13 mouse cellular contexts compared by ENCODE assay signal in genomic region chr1:54958525-54958924, GRCm38 (mm10). TPM values are rescaled to one million over a fixed set of nuclear protein-coding genes. Genes with fewer than 3 reads are reported as not detected.
DNase-seq lines count a peak whose midpoint lies in the region; ATAC-seq and TF ChIP-seq lines count a peak whose summit lies in the region.
"Had no signal": no experiment of that assay in that cellular context is flagged by ENCODE, and none has a peak within 500 bp of the region (broad histone marks: within the 10 kb centered on the region; RNA-seq: fewer than 3 reads in every experiment).

No protein-coding gene starts in this region.

- H3K4me1 ChIP-seq in liver, embryonic 14.5 days (replicated peaks; ENCODE audit: control insufficient read depth in 2 of 2, insufficient read depth in 2 of 2, low read length in 1 of 2), result no peaks in the 10 kb centered on the region
- H3K4me1 ChIP-seq in limb, embryonic 10.5 days, result peaks cover 19% of the 10 kb centered on the region

- ATAC-seq in liver, embryonic 14.5 days (ENCODE audit: insufficient read depth), result no peak
- ATAC-seq: intestine, embryonic 16.5 days had no signal

- no peak for TF ChIP-seq POLR2A in brain, embryonic 14.5 days (IDR thresholded peaks at IDR 0.05; ENCODE audit: borderline replicate concordance, extremely low read depth, insufficient read depth, insufficient read length, poor library complexity, severe bottlenecking)

- no peaks in the 10 kb centered on the region for H3K27me3 ChIP-seq in liver, embryonic 14.5 days (ENCODE audit: control insufficient read depth, insufficient read depth, low read length)
- H3K27me3 ChIP-seq in limb, embryonic 10.5 days (ENCODE audit: low read depth, poor library complexity, severe bottlenecking), result no peaks in the 10 kb centered on the region

- H3K9me3 ChIP-seq in liver, embryonic 14.5 days (ENCODE audit: control insufficient read depth, low read length), result no peaks in the 10 kb centered on the region
- no peaks in the 10 kb centered on the region for H3K9me3 ChIP-seq in limb, embryonic 10.5 days (replicated peaks)

- peak; percentile 44 for TF ChIP-seq CTCF in gastrocnemius, adult 2 months (IDR thresholded peaks at IDR 0.05)
- TF ChIP-seq CTCF in liver, embryonic 14.5 days (IDR thresholded peaks at IDR 0.05; ENCODE audit: low read depth), result peak; percentile 54
- peak; percentile 27; the same call in 1 of the 2 replicates for TF ChIP-seq CTCF in brain, embryonic 14.5 days (IDR thresholded peaks at IDR 0.05; ENCODE audit: borderline replicate concordance, extremely low read depth, insufficient read depth, insufficient read length)

- intact Hi-C loops in gastrocnemius, adult 2 months (cut with DNase I), result no loop called here

- no peaks in the 10 kb centered on the region for H3K36me3 ChIP-seq in liver, embryonic 14.5 days (replicated peaks; ENCODE audit: control insufficient read depth, insufficient read depth, low read depth)
- H3K36me3 ChIP-seq in limb, embryonic 10.5 days, result no peaks in the 10 kb centered on the region

- no peak overlapping the region for H3K27ac ChIP-seq in gastrocnemius, adult 2 months
- H3K27ac ChIP-seq in liver, embryonic 14.5 days, result no peak overlapping the region
- H3K27ac ChIP-seq in limb, embryonic 10.5 days, result no peak overlapping the region

- no peak overlapping the region for H3K9ac ChIP-seq in liver, embryonic 14.5 days (replicated peaks)

- no peak overlapping the region for H3K4me3 ChIP-seq in gastrocnemius, adult 2 months
- H3K4me3 ChIP-seq in liver, embryonic 14.5 days (ENCODE audit: insufficient read depth in 1 of 2, low read depth in 2 of 2, low read length in 2 of 2), result no peak overlapping the region
- no peak overlapping the region for H3K4me3 ChIP-seq in limb, embryonic 10.5 days

- H3K4me2 ChIP-seq in liver, embryonic 14.5 days (ENCODE audit: low read depth), result no peak overlapping the region
- H3K4me2 ChIP-seq: liver, embryonic 11.5 days had no signal

- no peak for TF ChIP-seq EP300 in liver, embryonic 14.5 days (IDR thresholded peaks at IDR 0.05; ENCODE audit: low read depth)

- no peak for DNase-seq in gastrocnemius, adult 2 months
- no peak for DNase-seq in gastrocnemius, adult 18-20 months (ENCODE audit: low spot score)
- DNase-seq in liver, embryonic 14.5 days (ENCODE audit: low read depth in 3 of 3, low spot score in 3 of 3), result no peak
- DNase-seq in liver, result no peak
- DNase-seq in CD8-positive naive resting alpha-beta T cell, adult 2 months (ENCODE audit: low read depth in 2 of 2, low spot score in 2 of 2), result peak; percentile 14 to 38
- DNase-seq in brain, embryonic 14.5 days (ENCODE audit: low read depth), result no peak
- no peak for DNase-seq in ovary, postnatal 14 days (ENCODE audit: low spot score)
- no peak for DNase-seq in limb, embryonic 10.5 days (ENCODE audit: low spot score)
- DNase-seq: cerebellum, adult 18-20 months; gastrocnemius, postnatal 36 days; right cerebral cortex, postnatal 25 days had no signal

- 44% methylated on average over 3 of the region's 3 CpGs for WGBS in liver, embryonic 14.5 days (ENCODE audit: insufficient replicate concordance)
- 70% methylated on average over 3 of the region's 3 CpGs for WGBS in limb, embryonic 10.5 days

RNA-seq across cellular contexts. Expression of gene Ankrd44, which starts 32.3 kb away (rescaled TPM):
- 1 to 10 TPM; 7.5 to 9.6 TPM for total RNA-seq in gastrocnemius, adult 2 months (2021)
- total RNA-seq in gastrocnemius, adult 18-20 months (2021), result 1 to 10 TPM; 5.0 to 6.5 TPM
- polyA plus RNA-seq in liver, embryonic 14.5 days (2012; rRNA removed), result 3.1 and 4.2 TPM in 2 replicates
- 4.5 and 6.1 TPM in 2 replicates for polyA plus RNA-seq in liver, embryonic 14.5 days (2014; fragmentation: Nextera tagmentation; extraction: Ambion mirVana)
- polyA plus RNA-seq in brain, embryonic 14.5 days (2012; rRNA removed), result 51.3 and 55.5 TPM in 2 replicates
- 20.1 and 23.7 TPM in 2 replicates for polyA plus RNA-seq in limb, embryonic 10.5 days (2016; fragmentation: Nextera tagmentation; extraction: Ambion mirVana)

Comparison
In these comparisons a context has a peak if more than half of its experiments do, and no peak if none do; other contexts are left out.
1. DNase-seq: peak in CD8-positive naive resting alpha-beta T cell, adult 2 months (2 of 2); none in gastrocnemius, adult 2 months (single experiment), gastrocnemius, adult 18-20 months (single experiment), liver, embryonic 14.5 days (0 of 3), liver (single experiment), brain, embryonic 14.5 days (single experiment), ovary, postnatal 14 days (single experiment) and limb, embryonic 10.5 days (single experiment).
2. Peak in every context shown above with its lines, with median percentiles within 50 percentile points of each other: CTCF ChIP-seq.